Mouse (Mus musculus): ENCODE results near the gene Gpr68. TPM values are rescaled to one million over a fixed set of nuclear protein-coding genes. Genes with fewer than 3 reads are reported as not detected.
A peak's percentile ranks its signal among the peaks of the same experiment; 100 is the strongest.

Gene Gpr68
- polyA plus RNA-seq, 1 experiment from 2014 or later: 0.21 TPM

- 84% methylated on average over 6 of the region's 6 CpGs for WGBS
- H3K9me3 ChIP-seq: no peaks in the 10 kb centered on the region
Observed at GRCm38 (mm10) chr12:100877936-100878335, 30.1 kb downstream of the Gpr68 start.

DNA sequence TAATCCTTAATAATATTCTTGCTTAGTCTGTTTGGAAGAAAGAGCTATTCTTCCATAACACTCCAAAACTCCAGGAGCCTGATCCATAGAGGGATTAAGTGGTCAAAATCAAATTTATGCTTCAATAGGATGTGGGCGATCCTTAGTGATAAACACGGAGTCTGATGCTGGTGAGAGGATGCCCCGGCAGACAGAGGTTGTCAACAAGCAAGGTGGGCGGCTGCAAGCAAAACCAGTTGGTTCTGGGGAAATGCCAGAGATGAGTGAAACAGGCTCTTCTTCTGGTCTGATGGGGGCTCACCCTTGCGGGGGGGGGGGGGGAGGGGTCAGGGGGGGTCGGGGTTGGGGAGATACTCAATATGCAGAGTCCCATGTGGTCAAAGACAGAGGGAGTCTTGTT, 32.0 kb downstream of the Gpr68 start:
- WGBS: 86% methylated on average over 5 of the region's 6 CpGs

More at GRCm38 (mm10) chr12:100877936-100878335, 30.1 kb downstream of the Gpr68 start:
- no peak for DNase-seq (ENCODE audit: low spot score)
- H3K4me1 ChIP-seq (replicated peaks): no peaks in the 10 kb centered on the region
- H3K36me3 ChIP-seq: no peaks in the 10 kb centered on the region
- H3K27me3 ChIP-seq (ENCODE audit: insufficient read depth, poor library complexity, severe bottlenecking): no peaks in the 10 kb centered on the region
- no peak overlapping the region for H3K27ac ChIP-seq
- H3K4me3 ChIP-seq: no peak overlapping the region

DNA sequence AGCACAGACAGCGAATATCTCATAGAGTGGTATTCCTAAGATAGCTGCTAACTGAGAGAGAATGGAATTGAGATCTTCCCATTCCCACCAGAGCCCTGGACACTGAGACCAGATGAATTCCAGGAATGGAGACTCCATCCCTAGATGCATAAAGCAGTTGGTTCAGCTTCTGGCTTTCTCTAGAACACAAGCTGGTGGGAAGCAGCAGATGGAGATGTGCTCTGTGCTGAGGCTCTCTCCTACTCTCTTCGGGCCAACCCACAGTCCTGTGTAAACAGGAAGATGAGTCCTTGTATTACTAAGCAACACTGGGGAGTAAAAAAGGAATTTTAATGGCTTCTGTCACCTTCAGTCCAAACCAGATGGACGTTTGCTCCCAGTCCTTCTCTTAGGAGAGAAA, 32.4 kb downstream of the Gpr68 start:
- no peaks in the 10 kb centered on the region for H3K4me1 ChIP-seq (replicated peaks)

More for the DNA sequence above, 32.0 kb downstream of the Gpr68 start:
- DNase-seq (ENCODE audit: low spot score): no peak
- Histone ChIP-seq H3K9me3 (no peaks in the 10 kb centered on the region), H3K4me1 (replicated peaks) (no peaks in the 10 kb centered on the region), H3K27me3 (ENCODE audit: insufficient read depth, poor library complexity, severe bottlenecking) (no peaks in the 10 kb centered on the region), H3K4me3 (no peak overlapping the region), H3K27ac (no peak overlapping the region), H3K36me3 (no peaks in the 10 kb centered on the region)

DNA sequence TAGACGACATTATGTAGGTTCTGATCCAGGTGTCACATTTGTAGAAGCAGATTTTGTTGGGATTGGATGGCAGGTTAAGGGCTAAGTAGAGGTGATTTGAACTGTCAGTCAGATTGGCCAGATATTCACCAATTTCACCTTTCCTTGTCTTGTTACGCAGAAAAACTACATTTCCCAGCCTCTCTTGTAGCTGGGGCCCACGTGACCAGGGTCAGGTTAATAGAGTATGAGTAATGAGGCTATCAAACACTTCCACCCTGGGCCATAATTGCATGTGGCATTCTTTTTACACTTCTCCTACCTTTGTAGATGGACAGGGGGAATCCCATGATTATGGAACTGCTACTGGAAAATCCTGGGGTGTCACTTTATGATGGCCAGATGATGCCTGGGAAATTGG, 34.4 kb downstream of the Gpr68 start:
- Histone ChIP-seq H3K27ac (no peak overlapping the region), H3K4me3 (no peak overlapping the region), H3K9me3 (peaks cover 5% of the 10 kb centered on the region; the same call in 1 of the 2 replicates), H3K36me3 (no peaks in the 10 kb centered on the region), H3K27me3 (ENCODE audit: insufficient read depth, poor library complexity, severe bottlenecking) (no peaks in the 10 kb centered on the region), H3K4me1 (replicated peaks) (no peaks in the 10 kb centered on the region)
- no peak for DNase-seq (ENCODE audit: low spot score)
- WGBS: 85% methylated on average over 3 of the region's 3 CpGs

More for the DNA sequence above, 32.4 kb downstream of the Gpr68 start:
- DNase-seq (ENCODE audit: low spot score): no peak
- no peaks in the 10 kb centered on the region for H3K36me3 ChIP-seq
- 70% methylated on average over 3 of the region's 3 CpGs for WGBS
- no peaks in the 10 kb centered on the region for H3K27me3 ChIP-seq (ENCODE audit: insufficient read depth, poor library complexity, severe bottlenecking)
- no peaks in the 10 kb centered on the region for H3K9me3 ChIP-seq
- no peak overlapping the region for H3K27ac ChIP-seq
- H3K4me3 ChIP-seq: no peak overlapping the region

DNA sequence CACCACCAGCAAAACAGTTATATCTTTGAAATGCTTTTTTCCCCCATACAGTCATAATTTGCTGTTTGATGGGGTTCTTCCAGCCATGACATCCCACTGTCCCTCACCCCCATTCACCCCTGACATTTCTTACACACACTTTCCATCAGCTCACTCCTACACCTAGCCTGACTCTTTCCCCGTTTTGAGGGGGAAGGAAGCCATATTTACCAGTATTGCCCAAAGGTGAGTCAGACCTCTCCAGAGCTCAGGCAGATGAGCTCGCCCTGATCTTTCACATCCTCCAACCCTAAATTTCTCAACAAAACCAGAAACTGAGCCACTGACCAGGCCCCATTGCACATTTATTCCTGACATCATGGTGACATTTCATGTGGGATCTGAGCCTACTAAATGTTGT, 36.2 kb downstream of the Gpr68 start:
- no peaks in the 10 kb centered on the region for H3K36me3 ChIP-seq
- no peak overlapping the region for H3K4me3 ChIP-seq
- no peak for DNase-seq (ENCODE audit: low spot score)
- peaks cover 5% of the 10 kb centered on the region; the same call in 1 of the 2 replicates for H3K9me3 ChIP-seq
- no peak overlapping the region for H3K27ac ChIP-seq
- H3K27me3 ChIP-seq (ENCODE audit: insufficient read depth, poor library complexity, severe bottlenecking): no peaks in the 10 kb centered on the region
- H3K4me1 ChIP-seq (replicated peaks): peaks cover 7% of the 10 kb centered on the region; the same call in 1 of the 2 replicates
- 87% methylated on average over 2 of the region's 2 CpGs for WGBS

DNA sequence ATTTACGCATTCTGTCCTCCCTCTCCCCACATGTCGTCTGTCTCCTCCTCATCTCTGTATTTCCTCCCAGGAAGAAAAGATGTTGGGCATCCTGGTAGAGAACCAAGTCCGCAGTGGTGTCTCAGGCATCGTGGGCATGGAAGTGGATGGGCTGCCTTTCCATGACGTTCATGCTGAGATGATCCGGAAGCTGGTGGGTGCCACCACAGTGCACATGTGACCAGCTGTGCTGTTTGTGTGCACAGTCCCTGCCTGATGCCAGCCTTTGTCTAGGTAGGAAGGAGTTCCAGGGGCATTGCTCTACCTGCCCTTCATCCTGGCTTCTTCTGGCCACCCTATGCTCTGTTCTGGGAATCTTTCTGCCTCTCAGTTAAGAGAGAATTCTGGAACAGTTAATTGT, 36.8 kb downstream of the Gpr68 start:
- WGBS: 94% methylated on average over 6 of the region's 6 CpGs
- no peaks in the 10 kb centered on the region for H3K36me3 ChIP-seq
- H3K4me1 ChIP-seq (replicated peaks): peaks cover 7% of the 10 kb centered on the region; the same call in 1 of the 2 replicates
- no peak overlapping the region for H3K4me3 ChIP-seq
- H3K9me3 ChIP-seq: peaks cover 5% of the 10 kb centered on the region; the same call in 1 of the 2 replicates
- no peak for DNase-seq (ENCODE audit: low spot score)
- no peak overlapping the region for H3K27ac ChIP-seq
- H3K27me3 ChIP-seq (ENCODE audit: insufficient read depth, poor library complexity, severe bottlenecking): no peaks in the 10 kb centered on the region

- 63% methylated on average over 4 of the region's 4 CpGs for WGBS
- no peaks in the 10 kb centered on the region for H3K36me3 ChIP-seq
- DNase-seq (ENCODE audit: low spot score): no peak
- H3K4me3 ChIP-seq: no peak overlapping the region
- H3K9me3 ChIP-seq: peaks cover 5% of the 10 kb centered on the region; the same call in 1 of the 2 replicates
- peaks cover 9% of the 10 kb centered on the region; the same call in 1 of the 2 replicates for H3K4me1 ChIP-seq (replicated peaks)
- H3K27me3 ChIP-seq (ENCODE audit: insufficient read depth, poor library complexity, severe bottlenecking): no peaks in the 10 kb centered on the region
- 0 out of 2 replicates have a peak overlapping the region, but pooled peaks have one; percentile 35 for H3K27ac ChIP-seq
Observed at GRCm38 (mm10) chr12:100868049-100868622, 39.9 kb downstream of the Gpr68 start.

- Histone ChIP-seq H3K4me1 (replicated peaks) (peaks cover 9% of the 10 kb centered on the region; the same call in 1 of the 2 replicates), H3K4me3 (no peak overlapping the region), H3K27me3 (ENCODE audit: insufficient read depth, poor library complexity, severe bottlenecking) (no peaks in the 10 kb centered on the region), H3K36me3 (no peaks in the 10 kb centered on the region), H3K27ac (no peak overlapping the region), H3K9me3 (peaks cover 5% of the 10 kb centered on the region; the same call in 1 of the 2 replicates)
- DNase-seq (ENCODE audit: low spot score): no peak
- 91% methylated on average over 8 of the region's 8 CpGs for WGBS
Observed at GRCm38 (mm10) chr12:100867097-100867496, 40.9 kb downstream of the Gpr68 start.

DNA sequence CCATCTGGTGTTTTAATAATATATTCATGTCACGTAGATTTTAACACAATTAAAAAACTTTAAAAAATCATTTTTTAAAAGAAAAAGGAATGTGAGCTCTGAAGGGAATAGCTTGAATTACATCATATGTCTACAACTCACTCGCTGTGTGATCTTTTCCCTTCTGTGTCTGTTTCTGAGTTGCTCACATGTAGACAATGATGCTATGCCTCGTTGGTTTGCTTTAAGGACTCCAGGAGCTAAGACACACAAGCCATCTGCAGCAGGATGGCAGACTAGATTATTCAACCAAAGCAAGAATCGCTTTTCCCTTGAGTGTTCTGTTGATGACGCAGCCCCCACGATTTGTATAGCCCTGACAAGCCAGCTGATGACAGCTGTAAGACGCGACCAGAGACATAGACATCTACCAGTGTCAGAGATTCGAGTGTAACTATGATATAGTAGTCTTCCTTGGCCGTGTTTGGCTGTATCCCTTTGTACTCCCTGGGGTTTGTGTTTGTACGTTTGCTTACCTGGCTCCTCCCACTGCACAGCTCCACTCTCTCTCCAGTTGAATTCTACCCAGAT, 42.4 kb downstream of the Gpr68 start:
- H3K27ac ChIP-seq: no peak overlapping the region
- no peaks in the 10 kb centered on the region for H3K27me3 ChIP-seq (ENCODE audit: insufficient read depth, poor library complexity, severe bottlenecking)
- H3K9me3 ChIP-seq: peaks cover 5% of the 10 kb centered on the region; the same call in 1 of the 2 replicates
- peaks cover 9% of the 10 kb centered on the region; the same call in 1 of the 2 replicates for H3K4me1 ChIP-seq (replicated peaks)
- no peak overlapping the region for H3K4me3 ChIP-seq
- H3K36me3 ChIP-seq: no peaks in the 10 kb centered on the region
- no peak for DNase-seq (ENCODE audit: low spot score)
- 75% methylated on average over 11 of the region's 11 CpGs for WGBS

DNA sequence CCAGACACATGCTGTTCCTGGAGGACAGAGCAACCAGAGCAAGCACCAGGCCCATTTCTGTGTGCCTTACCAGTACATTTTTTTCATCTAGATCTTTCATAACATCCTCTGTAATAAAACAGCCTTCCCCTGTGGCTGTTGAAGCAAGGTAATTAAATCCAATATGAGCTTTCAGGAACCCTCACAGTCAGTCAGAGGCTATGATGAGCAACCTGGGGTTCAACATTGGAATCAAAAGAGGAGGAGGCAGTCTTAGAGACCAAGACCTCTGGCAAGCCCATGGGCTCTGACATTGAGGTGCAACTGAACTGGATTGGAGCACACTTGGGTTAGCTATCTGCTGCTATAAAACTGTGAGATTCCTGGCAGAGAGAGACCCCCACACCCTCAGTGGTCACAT, 42.9 kb downstream of the Gpr68 start:
- H3K27ac ChIP-seq: no peak overlapping the region
- no peaks in the 10 kb centered on the region for H3K27me3 ChIP-seq (ENCODE audit: insufficient read depth, poor library complexity, severe bottlenecking)
- no peak overlapping the region for H3K4me3 ChIP-seq
- H3K9me3 ChIP-seq: peaks cover 5% of the 10 kb centered on the region; the same call in 1 of the 2 replicates
- peaks cover 9% of the 10 kb centered on the region; the same call in 1 of the 2 replicates for H3K4me1 ChIP-seq (replicated peaks)
- no peak for DNase-seq (ENCODE audit: low spot score)
- no peaks in the 10 kb centered on the region for H3K36me3 ChIP-seq

DNA sequence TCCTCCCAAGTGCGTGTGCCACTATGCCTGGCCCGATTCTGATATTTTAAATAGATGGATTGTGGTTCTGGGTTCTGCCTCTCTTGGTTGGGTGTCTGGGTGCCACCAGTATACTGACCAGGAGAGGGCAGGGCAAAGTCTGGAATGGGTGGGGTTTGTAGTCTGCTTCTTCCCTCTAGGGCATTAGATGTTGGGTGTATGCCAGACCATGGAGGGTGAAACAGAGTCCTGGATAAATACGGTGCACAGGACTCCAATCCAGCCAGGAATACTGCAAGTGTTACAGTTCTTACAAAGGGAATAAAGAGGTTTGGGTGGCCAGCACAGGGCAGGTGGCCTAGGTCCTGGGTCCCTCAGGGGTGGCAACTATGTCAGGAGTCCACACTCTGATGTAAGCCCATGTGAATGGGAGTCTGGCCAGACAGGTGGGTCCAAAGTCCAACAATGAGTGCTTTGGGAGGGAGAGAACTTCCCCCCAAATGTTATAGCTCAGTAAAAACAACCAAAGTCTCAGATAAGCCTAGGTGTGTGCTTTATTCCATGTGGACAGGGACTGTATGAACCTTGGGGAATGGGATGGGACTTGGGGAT, 45.0 kb downstream of the Gpr68 start:
- H3K27me3 ChIP-seq (ENCODE audit: insufficient read depth, poor library complexity, severe bottlenecking): no peaks in the 10 kb centered on the region
- 96% methylated on average over 3 of the region's 3 CpGs for WGBS
- H3K4me1 ChIP-seq (replicated peaks): peaks cover 5% of the 10 kb centered on the region; the same call in 1 of the 2 replicates

DNA sequence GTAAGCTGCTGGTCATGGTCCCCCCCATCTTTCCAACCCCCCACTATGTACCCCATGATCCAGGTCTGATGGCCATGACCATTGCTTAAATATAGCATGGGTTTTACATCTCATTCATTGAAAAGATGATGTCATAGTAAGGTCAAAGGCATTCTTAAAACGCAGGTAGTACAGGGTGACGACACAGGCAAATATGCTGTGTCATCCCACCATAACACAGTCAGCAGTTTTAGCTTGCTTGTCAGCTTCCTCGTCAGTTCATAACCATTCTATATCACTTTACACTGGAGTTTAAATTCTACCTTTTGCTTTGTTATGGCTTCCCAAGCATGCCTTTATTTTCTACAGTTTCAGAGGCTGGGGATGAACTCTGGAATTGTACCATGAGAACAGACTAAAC, 45.7 kb downstream of the Gpr68 start:
- H3K27me3 ChIP-seq (ENCODE audit: insufficient read depth, poor library complexity, severe bottlenecking): no peaks in the 10 kb centered on the region
- 0 out of 2 replicates have a peak, but pooled peaks cover 2% of the 10 kb centered on the region for H3K4me1 ChIP-seq (replicated peaks)
- no peaks in the 10 kb centered on the region for H3K9me3 ChIP-seq
- DNase-seq (ENCODE audit: low spot score): no peak
- H3K4me3 ChIP-seq: no peak overlapping the region
- WGBS: 94% methylated on average over 3 of the region's 3 CpGs
- H3K36me3 ChIP-seq: no peaks in the 10 kb centered on the region
- no peak overlapping the region for H3K27ac ChIP-seq

More for the DNA sequence above, 45.0 kb downstream of the Gpr68 start:
- Histone ChIP-seq H3K36me3 (no peaks in the 10 kb centered on the region), H3K4me3 (no peak overlapping the region), H3K27ac (no peak overlapping the region), H3K9me3 (no peaks in the 10 kb centered on the region)
- no peak for DNase-seq (ENCODE audit: low spot score)

DNA sequence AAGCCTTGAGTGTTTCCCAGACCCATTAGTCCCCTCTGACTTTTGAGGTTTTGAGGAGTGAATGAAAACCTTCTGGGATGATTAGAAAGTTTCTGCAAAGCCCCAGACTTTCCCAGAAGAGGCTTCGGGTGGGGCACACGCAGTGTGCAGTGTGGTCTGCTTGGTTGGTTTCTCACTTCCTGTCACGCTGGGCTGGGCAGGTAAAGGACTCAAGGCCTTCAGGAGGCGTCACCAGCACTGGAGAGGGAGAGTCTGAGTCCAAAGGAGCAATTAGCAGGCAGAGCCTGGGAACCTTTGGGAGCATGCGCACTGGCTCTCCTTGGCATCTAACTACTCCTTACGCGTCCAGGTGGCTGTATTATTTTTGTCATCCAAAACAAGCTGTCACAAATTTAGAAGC, 50.2 kb downstream of the Gpr68 start:
- Histone ChIP-seq H3K4me1 (replicated peaks) (no peaks in the 10 kb centered on the region), H3K36me3 (no peaks in the 10 kb centered on the region), H3K4me3 (no peak overlapping the region), H3K27me3 (ENCODE audit: insufficient read depth, poor library complexity, severe bottlenecking) (no peaks in the 10 kb centered on the region), H3K27ac (no peak overlapping the region), H3K9me3 (no peaks in the 10 kb centered on the region)
- DNase-seq (ENCODE audit: low spot score): no peak
- WGBS: 82% methylated on average over 7 of the region's 7 CpGs

All from hindbrain, embryonic 10.5 days (tissue).